Mouse (Mus musculus): Measurements from ENCODE around the gene Mmrn2.
"Not testable (repeated sequence)": the region's sequence is repeated elsewhere in the genome, so short reads cannot be mapped to it uniquely, and the experiment has no call there.

Mmrn2 gene

DNA sequence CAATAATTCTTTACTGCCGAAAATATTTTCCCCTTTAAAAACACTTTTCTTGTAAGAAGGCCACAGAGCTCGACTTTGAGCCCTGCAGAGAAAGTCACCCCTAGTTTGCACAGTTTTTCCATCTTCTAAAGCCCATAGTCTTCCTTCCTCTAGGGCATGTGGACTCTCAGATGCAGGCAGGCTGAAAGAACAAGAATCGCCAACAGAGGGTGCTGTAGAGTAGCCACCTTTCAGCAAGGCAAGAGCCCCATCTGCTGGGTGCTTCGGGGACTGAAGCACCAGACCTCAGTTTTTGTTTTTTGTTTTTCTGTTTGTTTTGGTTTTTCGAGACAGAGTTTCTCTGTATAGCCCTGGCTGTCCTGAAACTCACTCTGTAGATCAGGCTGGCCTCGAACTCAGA lies 25.9 kb downstream of the Mmrn2 start:
- in situ Hi-C loops (cut with MboI, MseI), result loop anchor here (5.0 kb wide), 1 partner anchor 319 kb away; no protein-coding TSS in a partner anchor

DNA sequence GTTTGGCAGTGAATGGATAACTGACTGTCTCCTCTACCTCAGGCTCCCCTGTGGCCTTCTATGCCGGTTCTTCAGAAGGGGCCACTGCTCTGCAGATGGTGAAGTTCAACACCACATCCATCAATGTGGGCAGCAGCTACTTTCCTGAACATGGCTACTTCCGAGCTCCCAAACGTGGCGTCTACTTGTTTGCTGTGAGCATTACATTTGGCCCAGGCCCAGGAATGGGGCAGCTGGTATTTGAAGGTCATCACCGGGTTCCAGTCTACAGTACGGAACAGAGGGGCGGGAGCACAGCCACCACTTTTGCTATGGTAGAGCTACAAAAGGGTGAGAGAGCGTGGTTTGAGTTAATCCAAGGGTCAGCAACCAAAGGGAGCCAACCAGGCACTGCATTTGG lies 27.6 kb downstream of the Mmrn2 start:
- in situ Hi-C loops (cut with MboI, MseI), result loop anchor here (5.0 kb wide), 1 partner anchor 321 kb away; no protein-coding TSS in a partner anchor

DNA sequence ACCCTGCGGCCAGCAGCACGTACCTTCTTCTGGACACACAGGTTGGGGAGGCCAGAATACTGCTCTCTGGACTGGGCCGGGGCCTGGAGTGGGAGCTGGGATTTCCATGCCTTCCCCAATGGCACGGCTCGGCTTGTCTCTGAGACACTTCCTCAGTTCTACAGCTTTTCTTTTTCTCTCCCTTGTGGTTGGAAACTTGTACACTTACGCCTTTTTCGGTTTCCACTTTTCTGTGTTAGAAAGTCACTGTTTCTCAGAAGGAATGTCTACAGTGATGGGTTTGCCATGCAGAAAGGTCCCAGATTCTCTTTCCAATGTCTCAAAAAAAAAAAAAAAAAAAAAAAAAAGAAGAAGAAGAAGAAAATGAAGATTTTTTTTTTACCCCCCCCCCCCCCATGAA lies 28.2 kb downstream of the Mmrn2 start:
- in situ Hi-C loops (cut with MboI, MseI), result loop anchor here (5.0 kb wide), 1 partner anchor 321 kb away; no protein-coding TSS in a partner anchor

DNA sequence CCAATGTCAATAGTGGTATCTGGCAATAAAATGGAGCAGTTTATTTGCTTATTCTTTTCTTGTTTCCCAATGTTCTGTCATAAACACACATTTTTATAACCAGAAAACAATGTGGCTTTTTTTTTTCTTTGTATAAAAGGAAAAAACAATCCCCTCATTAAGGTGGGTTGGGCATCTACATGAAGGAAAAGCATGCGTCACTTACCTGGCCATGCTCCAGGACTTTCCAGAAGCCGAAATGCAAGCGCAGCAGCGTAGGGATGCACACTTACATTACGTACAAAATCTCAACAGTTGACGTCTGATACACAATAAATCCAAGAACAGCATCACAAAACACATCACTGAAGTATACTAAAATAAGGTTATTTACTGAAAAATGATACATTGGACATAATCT lies 35.5 kb downstream of the Mmrn2 start:
- in situ Hi-C loops (cut with MboI, MseI), result no loop called here

DNA sequence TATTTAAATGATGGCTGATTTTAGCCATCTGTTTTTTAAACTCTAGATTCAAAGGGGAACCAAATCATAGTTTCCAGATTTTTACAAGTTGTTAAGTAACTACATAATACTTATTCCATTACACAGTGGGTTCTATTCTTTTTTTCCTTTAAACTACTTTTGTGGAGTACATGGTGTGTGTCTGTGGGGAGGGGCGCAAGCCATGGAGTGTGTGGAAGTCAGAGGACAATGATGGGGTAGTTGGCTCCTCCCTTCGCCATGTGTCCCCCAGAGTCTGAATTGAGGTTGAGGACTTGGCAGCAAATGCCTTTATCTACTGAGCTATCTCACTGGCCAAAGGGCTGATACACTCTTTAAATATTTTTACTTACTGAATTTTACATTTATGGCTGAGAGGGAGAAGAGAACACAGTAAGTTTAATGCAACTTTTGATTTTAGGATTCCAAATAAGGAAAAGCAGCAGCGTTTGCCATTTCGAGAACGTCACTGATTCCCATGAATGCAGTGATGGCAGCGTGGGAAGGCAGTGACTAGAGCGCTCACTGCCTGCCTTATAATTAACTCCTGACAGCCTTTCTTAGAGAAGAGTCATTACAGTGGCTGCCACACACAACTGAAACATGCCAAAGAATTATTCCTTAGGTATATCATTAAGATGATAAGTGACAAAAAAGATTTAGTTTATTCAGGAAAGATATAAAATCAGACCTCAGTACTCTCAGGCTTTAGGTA lies 37.1 kb downstream of the Mmrn2 start:
- in situ Hi-C loops (cut with MboI, MseI), result no loop called here

DNA sequence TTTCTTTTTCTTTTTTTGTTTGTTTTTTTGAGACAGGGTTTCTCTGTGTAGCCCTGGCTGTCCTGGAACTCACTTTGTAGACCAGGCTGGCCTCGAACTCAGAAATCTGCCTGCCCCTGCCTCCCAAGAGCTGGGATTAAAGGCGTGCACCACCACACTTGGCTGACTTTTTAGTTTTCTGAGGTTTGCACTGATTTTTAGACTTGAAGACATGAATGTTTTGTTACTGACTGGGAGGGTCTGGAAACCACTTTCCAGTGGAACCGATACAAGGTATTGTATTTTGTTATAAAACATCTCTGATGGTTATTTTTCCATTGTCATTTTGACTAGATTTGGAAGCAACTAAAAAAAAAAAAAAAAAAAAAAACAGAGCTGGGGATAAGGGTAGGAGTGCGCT lies 41.7 kb downstream of the Mmrn2 start:
- in situ Hi-C loops (cut with MboI, MseI), result not testable (repeated sequence)

DNA sequence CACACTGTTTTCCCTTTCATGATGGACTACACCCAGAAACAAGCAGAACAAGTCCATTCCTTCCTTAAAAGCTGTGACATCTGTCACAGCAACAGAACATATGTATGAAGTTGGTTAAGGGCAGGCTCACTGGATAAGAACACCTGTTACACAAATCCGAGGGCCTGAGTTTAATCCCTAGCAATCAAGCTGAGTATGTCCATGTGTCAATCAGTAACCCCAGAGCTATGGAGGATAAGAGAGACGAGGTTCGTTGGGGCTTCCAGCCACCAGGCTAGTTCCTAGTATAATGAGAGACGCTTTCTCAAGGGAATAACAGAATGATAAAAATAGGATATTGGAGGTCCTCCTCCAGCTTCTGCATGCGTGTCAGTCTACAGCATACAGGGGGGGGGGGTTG lies 42.2 kb downstream of the Mmrn2 start:
- in situ Hi-C loops (cut with MboI, MseI), result no loop called here

DNA sequence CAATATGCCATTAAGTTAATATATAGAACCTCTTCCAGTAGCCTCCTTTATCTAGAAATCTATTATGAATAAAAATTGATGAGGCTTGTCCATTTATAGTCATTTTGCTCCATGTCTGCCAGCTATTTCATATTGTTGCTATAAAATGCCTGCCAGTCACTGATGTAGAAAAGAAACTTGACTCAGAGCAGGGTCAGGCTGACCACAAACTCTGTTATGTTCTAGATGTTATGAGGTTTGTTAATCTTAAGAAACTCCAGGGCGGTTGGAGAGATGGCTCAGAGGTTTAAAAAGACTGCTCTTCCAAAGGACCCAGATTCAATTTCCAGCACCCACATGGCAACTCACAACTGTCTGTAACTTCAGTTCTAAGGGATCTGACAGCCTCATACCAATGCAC lies 45.8 kb downstream of the Mmrn2 start:
- in situ Hi-C loops (cut with MboI, MseI), result no loop called here

DNA sequence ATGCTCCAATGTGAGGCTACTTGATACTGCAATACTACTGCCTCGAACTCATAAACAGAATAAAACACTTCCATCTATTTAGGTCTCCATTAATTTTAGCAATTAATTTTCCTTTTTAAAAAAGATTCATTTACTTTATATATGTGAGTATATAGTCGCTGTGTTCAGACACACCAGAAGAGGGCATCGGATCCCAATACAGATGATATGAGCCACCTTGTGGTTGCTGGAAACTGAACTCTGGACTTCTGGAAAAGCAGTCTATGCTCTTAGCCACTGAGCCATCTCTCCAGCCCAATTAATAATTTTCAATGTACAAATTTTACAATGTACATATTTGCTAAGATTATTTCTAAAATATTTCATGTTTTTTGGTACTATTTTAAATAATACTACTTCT lies 53.0 kb downstream of the Mmrn2 start:
- in situ Hi-C loops (cut with MboI, MseI), result no loop called here

DNA sequence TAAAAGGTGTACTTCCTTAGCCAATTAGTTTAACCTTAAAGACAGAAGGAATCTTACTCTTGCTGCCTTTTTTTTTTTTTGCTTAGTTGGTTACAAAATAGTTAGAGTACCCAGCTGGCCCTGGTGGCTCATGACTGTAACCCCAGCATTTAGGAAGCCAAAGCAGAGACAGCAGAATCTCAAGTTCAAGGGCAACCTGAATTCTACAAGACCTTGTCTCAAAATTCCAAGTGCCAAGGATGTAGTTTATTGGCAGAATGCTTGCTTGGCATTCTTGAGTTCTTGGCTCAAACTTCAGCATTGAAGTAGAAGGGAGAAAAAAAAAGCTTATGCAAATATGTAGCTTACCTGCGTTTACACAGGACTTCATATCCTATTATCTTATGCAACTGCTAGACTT lies 53.8 kb downstream of the Mmrn2 start:
- in situ Hi-C loops (cut with MboI, MseI), result no loop called here

DNA sequence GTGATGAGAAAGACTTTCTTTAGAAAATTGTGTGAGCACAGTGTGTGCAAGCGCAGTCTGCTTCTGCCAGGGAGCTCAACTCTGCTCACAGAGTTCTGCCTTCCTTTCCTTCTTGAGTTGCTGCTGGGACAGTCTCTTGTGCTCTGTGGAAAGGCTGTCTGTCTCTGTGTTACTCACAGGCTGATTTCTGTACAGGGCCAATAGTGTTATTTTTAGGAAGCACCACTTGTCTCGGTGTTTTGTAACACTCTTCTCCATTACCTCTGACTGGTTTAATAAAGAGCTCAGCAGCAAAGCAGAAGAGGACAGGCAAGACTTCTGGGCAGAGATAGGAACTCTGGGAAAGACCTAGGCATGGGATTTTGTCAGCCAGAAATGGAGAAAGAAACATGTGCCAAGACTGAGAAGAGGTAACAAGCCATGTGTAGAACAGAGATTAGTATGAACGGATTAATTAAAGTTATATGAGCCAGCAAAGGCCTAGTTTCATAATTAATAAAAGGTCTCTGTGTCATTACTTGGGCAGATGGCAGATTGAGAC lies 65.3 kb downstream of the Mmrn2 start:
- in situ Hi-C loops (cut with MboI, MseI), result no loop called here

DNA sequence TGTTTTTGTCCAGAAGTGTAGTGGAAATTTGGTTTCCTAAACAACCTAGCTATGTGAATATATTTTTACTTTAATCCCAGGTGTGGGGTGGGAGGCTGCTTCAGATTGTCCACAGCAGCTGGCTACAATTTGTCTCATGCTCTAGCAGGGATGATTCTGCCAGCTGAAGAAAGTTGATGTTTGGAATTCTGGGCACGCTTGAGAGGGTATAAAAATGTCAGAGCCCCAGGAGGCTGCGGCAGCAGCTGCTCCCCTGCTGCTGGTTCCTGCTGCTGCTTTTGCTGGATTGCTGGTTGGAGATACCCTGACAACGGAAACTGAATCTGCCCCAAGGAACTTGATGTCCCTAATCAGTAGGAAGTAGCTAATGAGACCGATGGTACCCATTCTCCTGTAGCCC lies 67.3 kb downstream of the Mmrn2 start:
- in situ Hi-C loops (cut with MboI, MseI), result no loop called here

DNA sequence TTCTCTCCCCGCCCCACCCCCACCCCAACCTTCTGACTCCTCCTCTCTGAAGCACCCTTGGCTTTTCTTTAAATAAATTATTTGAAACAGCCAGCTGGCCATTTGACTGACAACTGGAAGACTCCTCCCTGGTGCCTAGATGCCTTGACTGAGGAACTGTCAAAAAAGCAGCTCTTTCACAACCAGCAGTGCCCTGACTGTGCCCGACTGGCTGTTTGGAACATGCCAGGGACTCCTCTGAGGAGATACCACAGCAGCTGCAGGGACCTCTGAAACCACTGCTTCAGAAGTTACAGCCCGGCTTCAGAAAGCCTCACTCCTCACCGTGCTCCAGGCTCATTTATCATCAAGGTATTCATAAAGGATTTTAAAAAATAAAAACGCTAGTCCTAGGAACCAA lies 69.1 kb downstream of the Mmrn2 start:
- in situ Hi-C loops (cut with MboI, MseI), result no loop called here

DNA sequence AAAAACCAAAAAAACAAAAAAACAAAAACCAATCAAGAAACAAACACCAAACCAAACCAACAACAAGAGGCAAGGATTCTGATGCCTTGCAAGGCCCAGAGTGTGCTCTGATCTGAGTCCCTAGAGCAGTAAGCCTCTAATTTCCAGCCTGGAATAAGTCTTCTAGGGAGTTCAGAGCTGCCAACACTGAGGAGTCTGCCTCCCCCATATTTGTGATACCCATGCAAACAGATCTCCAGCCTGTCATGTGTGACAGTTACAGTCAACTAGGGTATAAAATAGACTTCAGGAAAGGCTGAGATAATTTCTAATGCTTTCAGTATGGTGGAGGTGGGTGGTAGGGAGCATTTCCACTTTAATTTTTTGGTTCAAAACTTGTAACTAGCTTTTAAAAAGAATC lies 69.7 kb downstream of the Mmrn2 start:
- in situ Hi-C loops (cut with MboI, MseI), result no loop called here

DNA sequence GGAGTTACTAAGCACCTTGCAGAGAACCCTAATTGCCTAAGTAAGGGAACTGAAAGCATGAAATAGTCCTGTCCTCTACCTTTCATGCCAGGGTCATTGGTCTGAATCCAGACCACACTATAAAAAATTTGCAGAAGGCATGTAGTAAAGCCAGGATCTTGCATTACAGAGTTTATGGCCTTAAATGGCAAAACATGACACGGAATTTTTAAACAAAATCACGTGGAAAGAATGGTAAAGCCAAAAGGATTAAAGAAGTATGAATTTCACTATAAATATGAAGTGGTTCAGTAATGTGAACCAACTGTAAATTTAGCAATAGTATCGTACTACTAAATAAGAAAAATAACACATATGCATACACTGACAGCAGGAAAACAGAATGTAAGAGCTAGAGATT lies 70.1 kb downstream of the Mmrn2 start:
- in situ Hi-C loops (cut with MboI, MseI), result no loop called here

DNA sequence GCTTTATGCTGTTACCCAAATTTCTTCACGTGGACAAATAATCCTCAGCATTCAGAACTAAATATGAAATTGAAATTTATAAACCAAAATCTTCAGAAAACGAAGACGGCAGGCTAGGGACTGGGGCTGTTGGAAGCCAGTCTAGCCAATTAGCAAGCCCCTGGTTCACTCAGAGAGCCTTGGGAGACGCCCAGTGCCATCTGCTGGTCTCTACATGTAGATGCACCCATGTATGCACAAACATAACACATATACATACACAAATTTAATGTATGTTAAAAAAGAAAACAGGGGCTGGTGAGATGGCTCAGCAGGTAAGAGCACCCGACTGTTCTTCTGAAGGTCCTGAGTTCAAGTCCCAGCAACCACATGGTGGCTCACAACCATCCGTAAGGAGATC lies 71.4 kb downstream of the Mmrn2 start:
- in situ Hi-C loops (cut with MboI, MseI), result no loop called here

DNA sequence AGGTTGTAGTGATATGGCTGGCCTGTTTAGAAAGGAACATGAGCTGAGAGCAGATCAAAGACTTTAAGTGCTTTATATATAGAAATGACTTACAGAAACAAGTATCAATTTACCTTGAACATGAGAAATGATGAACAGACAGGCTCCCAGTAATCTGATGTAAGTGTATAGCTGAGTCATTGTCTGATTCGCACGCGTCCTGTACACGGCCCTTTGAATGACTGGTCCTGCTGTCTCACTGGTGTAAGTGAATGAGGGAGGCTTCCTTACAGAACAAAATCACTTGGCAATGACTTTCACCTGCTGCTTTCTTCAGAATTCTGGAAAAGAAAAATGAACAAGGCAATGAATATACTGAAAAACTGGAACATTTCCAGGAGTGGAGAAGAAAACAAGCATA lies 72.4 kb downstream of the Mmrn2 start:
- in situ Hi-C loops (cut with MboI, MseI), result no loop called here

DNA sequence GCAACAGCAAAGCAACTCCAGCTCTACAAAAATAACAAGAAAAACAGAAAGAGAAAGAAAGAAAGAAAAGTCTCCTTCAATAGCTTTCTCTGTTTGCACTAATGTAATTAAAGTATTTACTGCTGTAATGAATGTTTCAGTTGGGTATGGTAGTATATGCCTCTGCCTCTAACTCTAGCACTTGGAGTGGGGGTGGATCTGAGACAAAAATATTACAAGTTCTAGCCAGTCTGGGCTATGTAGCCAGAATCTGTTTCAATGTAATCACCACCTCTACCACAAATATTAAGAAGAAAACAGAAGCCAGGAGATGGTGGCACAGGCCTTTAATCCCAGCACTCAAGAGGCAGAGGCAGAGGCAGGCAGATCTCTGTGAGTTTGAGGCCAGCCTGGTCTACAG lies 73.1 kb downstream of the Mmrn2 start:
- in situ Hi-C loops (cut with MboI, MseI), result no loop called here

DNA sequence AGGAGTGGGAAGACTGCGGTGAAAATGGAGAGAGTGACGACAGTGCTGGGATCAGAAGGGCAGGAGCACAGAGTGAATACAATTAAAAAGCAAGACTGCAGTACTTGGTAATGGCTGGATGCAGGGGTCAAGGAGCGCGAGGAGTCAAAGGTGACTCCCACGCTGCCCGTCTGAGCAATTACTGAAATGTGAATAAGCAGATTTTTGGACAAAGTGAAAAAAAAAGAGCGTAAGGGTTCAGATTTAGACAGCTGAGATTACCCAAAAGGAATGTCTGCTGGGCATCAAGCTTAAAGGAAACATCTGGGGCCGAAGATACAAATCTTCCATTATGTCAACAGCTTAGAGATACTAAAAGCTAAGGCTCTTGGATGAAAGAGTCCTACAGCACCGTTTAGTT lies 74.5 kb downstream of the Mmrn2 start:
- in situ Hi-C loops (cut with MboI, MseI), result loop anchor here (25.0 kb wide), 1 partner anchor 1688 kb away; no protein-coding TSS in a partner anchor

DNA sequence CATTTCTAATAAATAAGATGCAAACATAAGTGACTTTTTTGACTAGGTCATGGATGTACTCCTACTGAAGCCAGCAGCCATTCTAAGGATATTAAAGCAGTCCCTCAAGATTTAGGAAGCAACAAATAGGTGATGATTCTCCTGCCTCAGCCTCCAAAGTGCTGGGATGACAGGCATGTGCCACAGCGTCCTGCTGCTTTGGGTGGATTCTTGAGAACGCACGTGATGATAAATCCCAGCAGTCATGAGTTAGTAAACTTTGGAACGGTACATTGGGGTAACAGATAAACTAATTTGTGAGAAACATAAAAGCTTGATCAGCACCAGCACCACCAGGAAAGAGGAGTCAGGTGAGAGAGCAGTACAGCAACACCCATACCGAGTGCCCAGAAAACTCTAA lies 75.2 kb downstream of the Mmrn2 start:
- in situ Hi-C loops (cut with MboI, MseI), result loop anchor here (25.0 kb wide), 1 partner anchor 1688 kb away; no protein-coding TSS in a partner anchor

DNA sequence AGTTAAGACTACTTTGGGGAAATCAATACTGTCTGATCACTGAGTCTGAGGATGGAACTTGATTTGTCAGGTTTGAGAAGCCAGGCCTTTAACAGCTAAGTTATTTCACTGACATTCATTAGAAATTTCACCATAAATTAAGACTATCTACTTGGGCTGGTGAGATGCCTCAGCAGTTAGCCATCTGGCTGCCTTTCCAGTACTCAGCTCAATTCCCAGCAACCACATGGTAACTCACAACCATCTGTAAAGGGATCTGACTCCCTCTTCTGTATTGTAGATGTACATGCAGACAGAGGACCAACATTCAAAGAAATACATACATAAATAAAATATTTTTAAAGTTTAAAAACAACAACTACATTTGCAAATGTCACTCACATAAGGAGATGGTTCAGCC lies 76.6 kb downstream of the Mmrn2 start:
- in situ Hi-C loops (cut with MboI, MseI), result loop anchor here (25.0 kb wide), 1 partner anchor 1690 kb away; no protein-coding TSS in a partner anchor

DNA sequence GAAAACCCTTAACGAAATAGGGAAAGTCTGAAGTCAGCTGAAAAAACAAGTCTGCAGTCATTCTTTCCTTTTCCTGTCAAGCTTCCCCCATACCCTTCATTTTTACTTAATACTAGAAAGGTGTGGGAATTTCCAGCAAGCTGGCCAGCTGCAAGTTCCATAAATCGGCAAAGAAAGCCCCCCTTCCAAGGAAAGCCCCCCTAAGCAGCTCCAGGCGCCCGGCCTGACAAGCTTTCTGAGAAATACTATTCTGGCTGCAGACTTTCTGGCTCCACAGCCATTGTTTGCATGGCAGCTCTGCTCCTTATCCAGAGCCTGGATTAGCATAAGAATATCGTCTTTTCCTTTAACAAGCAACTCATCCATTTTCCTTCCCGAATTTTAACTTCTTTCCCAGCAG lies 78.4 kb downstream of the Mmrn2 start:
- in situ Hi-C loops (cut with MboI, MseI), result loop anchor here (25.0 kb wide), 1 partner anchor 1691 kb away; no protein-coding TSS in a partner anchor
